Mouse (Mus musculus): Measurements from ENCODE around the gene Hcar2.

Hcar2 gene

GRCm38 (mm10) chr5:123862374-123863350, 2.6 kb downstream of the Hcar2 start:
- in situ Hi-C loops (cut with MboI), result no loop called here

- in situ Hi-C loops (cut with MboI), result no loop called here
These were observed 6.5 kb downstream of the Hcar2 start for GRCm38 (mm10) chr5:123858798-123859197.

- in situ Hi-C loops (cut with MboI), result no loop called here
These were observed 10.8 kb downstream of the Hcar2 start for GRCm38 (mm10) chr5:123854511-123854910.

- in situ Hi-C loops (cut with MboI), result no loop called here
These were observed 11.3 kb downstream of the Hcar2 start for GRCm38 (mm10) chr5:123853877-123854504.

GRCm38 (mm10) chr5:123851398-123851797, 13.9 kb downstream of the Hcar2 start:
- in situ Hi-C loops (cut with MboI), result no loop called here

- in situ Hi-C loops (cut with MboI), result no loop called here
These were observed 21.0 kb downstream of the Hcar2 start for GRCm38 (mm10) chr5:123844316-123844715.

GRCm38 (mm10) chr5:123843816-123844215, 21.5 kb downstream of the Hcar2 start:
- in situ Hi-C loops (cut with MboI), result no loop called here

- in situ Hi-C loops (cut with MboI), result no loop called here
These were observed 22.4 kb downstream of the Hcar2 start for GRCm38 (mm10) chr5:123842935-123843282.

GRCm38 (mm10) chr5:123842221-123842934, 22.9 kb downstream of the Hcar2 start:
- in situ Hi-C loops (cut with MboI), result no loop called here

- in situ Hi-C loops (cut with MboI), result no loop called here
These were observed 27.9 kb downstream of the Hcar2 start for GRCm38 (mm10) chr5:123837371-123837770.

- in situ Hi-C loops (cut with MboI), result no loop called here
These were observed 30.5 kb downstream of the Hcar2 start for GRCm38 (mm10) chr5:123834836-123835235.

GRCm38 (mm10) chr5:123832309-123832708, 33.0 kb downstream of the Hcar2 start:
- in situ Hi-C loops (cut with MboI), result no loop called here

GRCm38 (mm10) chr5:123827659-123828091, 37.6 kb downstream of the Hcar2 start:
- in situ Hi-C loops (cut with MboI), result no loop called here

GRCm38 (mm10) chr5:123822706-123823105, 42.6 kb downstream of the Hcar2 start:
- in situ Hi-C loops (cut with MboI), result no loop called here

GRCm38 (mm10) chr5:123821264-123821571, 44.1 kb downstream of the Hcar2 start:
- in situ Hi-C loops (cut with MboI), result no loop called here

- in situ Hi-C loops (cut with MboI), result no loop called here
These were observed 44.6 kb downstream of the Hcar2 start for GRCm38 (mm10) chr5:123820501-123821263.

- in situ Hi-C loops (cut with MboI), result no loop called here
These were observed 46.2 kb downstream of the Hcar2 start for GRCm38 (mm10) chr5:123818941-123819577.

GRCm38 (mm10) chr5:123816891-123817290, 48.4 kb downstream of the Hcar2 start:
- in situ Hi-C loops (cut with MboI), result no loop called here

All from mature B cell (primary cell).